Mouse (Mus musculus) 3134 (cell line): Measurements from ENCODE around the gene Irx5.

Source experiments
- DNase-seq: peaks from one replicate; pipeline ENCODE4 v3.0.0-alpha.2; 2011; ENCODE audit warnings: low spot score; ENCODE audit not compliant: insufficient read length; ENCODE audit errors: extremely low read depth

The Irx5 gene

GRCm38 (mm10) chr8:92359833-92360082 lies 2.3 kb downstream of the Irx5 start:
- DNase-seq: peak; percentile 76

- DNase-seq: peak; percentile 73
These were observed 2.8 kb downstream of the Irx5 start for GRCm38 (mm10) chr8:92360083-92360861.

- peak; percentile 78 for DNase-seq
These were observed 4.3 kb downstream of the Irx5 start for GRCm38 (mm10) chr8:92361546-92362351.

- DNase-seq: no peak
These were observed 5.1 kb downstream of the Irx5 start for GRCm38 (mm10) chr8:92362396-92363115.

GRCm38 (mm10) chr8:92363217-92364147 lies 6.1 kb downstream of the Irx5 start:
- peak; percentile 76 for DNase-seq

GRCm38 (mm10) chr8:92364148-92364775 lies 6.8 kb downstream of the Irx5 start:
- DNase-seq: peak; percentile 84

GRCm38 (mm10) chr8:92364776-92365240 lies 7.4 kb downstream of the Irx5 start:
- DNase-seq: no peak

GRCm38 (mm10) chr8:92365241-92365943 lies 8.0 kb downstream of the Irx5 start:
- no peak for DNase-seq

- DNase-seq: no peak
These were observed 8.7 kb downstream of the Irx5 start for GRCm38 (mm10) chr8:92365944-92366735.

GRCm38 (mm10) chr8:92366736-92367267 lies 9.4 kb downstream of the Irx5 start:
- DNase-seq: no peak

- DNase-seq: no peak
These were observed 22.1 kb downstream of the Irx5 start for GRCm38 (mm10) chr8:92379524-92379923.

GRCm38 (mm10) chr8:92380571-92380970 lies 23.1 kb downstream of the Irx5 start:
- DNase-seq: no peak

- DNase-seq: no peak
These were observed 30.5 kb downstream of the Irx5 start for GRCm38 (mm10) chr8:92387893-92388292.

- DNase-seq: no peak
These were observed 46.8 kb downstream of the Irx5 start for GRCm38 (mm10) chr8:92404218-92404617.

GRCm38 (mm10) chr8:92408092-92408491 lies 50.7 kb downstream of the Irx5 start:
- no peak for DNase-seq

GRCm38 (mm10) chr8:92413583-92413982 lies 56.2 kb downstream of the Irx5 start:
- no peak for DNase-seq

GRCm38 (mm10) chr8:92420666-92421065 lies 63.2 kb downstream of the Irx5 start:
- no peak for DNase-seq
